Mouse (Mus musculus): ENCODE results near the gene 9130409I23Rik.

The 9130409I23Rik gene

DNA sequence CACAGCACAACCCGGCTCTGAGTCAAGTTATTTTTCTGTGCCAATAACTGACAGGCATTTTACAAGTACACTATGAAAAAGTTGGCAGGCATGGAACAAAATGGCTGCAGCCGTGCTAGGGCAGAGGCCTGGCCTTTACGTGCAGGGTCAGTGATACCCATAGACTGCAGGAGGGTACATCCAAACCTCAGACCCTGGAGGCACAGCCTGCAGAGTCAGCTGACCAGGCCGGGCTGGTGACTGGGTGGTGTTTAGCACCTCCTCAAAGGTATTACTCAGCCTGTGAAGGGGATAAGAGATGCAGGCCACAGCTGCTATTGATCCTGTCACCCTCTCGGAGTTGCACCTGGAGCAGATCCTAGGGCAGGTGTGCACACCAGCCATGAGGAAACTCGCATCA, at the start of gene 9130409I23Rik:
Gene 9130409I23Rik (plus strand): TSS at position 301 of the 400 bp plus-strand sequence.
- no peak for DNase-seq (ENCODE audit: low read depth, low spot score)

DNA sequence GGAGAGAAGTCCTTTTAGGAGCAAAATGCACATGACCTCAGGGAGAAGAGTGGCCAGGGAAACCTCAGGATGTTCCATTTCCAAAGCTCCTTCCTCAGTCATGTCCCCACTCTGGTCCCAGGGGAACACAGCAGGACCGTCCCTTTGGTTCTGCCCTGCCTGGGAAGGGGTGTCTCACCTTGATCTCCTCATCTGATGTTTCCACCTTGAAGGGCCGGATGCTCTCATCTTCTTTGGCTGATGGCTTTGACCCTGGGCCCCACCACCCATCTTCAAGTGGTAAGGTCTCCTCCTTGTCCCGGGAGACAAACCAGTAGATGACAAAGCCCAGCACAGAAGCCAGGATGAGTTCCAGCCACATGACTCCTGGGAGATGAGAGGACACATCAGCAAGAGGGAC, 49.4 kb upstream of the 9130409I23Rik start:
- DNase-seq (ENCODE audit: low read depth, low spot score), result no peak

DNA sequence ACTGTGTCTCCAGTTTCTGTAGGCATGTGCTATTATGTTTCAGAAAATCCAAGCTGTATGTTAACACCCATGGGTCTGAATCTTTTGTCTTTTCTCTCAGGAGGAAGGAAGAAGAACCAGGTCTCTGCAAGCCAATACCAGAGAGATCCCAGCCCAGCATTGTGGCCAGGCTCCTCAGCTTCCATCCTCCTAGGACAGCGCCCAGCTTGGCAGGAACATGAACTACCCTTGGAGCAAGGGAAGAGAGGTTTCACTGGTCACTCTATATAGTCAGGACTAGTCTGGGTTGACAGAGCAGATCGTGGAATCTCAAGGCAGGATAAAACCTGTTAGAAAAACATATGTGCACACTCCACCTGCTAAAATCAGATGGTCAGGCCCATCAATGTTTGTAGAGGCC, 47.2 kb upstream of the 9130409I23Rik start:
- no peak for DNase-seq (ENCODE audit: low read depth, low spot score)

DNA sequence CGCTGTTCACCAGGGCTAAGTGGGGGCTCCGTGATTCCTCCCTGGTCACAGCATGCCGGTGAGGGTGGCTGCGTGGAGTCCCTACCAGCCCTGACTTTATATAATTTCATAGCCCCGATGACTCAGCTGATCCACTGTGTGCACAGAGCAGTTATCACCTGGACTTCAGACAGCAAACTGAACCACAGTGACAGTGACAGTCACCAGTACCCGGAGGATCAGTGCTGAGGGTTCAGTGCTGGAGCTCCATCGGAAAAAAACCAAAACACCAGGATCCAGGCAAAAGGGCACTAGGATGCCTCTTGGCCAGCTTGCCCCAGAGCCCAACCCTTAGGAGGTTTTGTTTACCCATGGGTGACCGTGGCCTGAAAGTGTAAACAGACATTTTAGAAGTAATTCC, 45.7 kb upstream of the 9130409I23Rik start:
- no peak for DNase-seq (ENCODE audit: low read depth, low spot score)

DNA sequence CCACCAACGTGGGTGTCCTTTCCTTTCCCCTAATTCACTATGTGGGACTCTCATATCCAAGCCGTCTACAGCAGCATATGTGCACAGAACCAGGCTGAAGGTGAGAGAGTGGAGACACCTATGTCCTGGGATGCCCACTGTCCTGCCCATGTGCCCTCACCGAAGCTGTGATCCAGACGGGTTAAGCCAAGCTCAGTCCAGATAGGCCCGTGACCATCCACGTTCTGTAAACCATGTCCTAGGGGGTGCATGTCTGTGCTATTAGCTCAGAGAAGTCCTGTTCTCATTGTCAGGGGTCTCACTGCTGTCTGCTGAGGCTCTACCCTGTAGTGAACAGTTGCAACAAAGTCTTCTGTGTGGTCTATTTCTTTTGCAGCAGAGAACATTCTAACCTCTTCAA, 43.2 kb upstream of the 9130409I23Rik start:
- DNase-seq (ENCODE audit: low read depth, low spot score), result no peak

DNA sequence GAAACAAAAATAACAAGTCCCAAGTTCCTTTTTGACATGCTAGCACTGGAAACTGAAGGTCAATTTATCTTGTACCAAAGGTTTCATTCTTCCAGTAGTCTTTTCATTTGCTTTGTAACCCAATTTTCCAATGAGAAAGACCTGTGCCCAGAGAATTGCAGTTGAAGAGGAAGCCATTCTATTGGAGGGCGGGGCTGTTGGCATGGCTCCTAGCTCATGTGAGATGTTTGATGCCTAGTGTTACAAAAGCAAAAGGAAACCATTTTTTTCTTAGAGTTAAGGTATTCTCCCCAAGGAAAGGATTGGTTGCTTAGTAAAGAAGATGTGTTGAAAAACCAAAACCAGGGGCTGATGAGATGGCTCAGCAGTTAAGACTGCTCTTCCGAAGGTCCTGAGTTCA, 42.8 kb upstream of the 9130409I23Rik start:
- DNase-seq (ENCODE audit: low read depth, low spot score), result no peak

DNA sequence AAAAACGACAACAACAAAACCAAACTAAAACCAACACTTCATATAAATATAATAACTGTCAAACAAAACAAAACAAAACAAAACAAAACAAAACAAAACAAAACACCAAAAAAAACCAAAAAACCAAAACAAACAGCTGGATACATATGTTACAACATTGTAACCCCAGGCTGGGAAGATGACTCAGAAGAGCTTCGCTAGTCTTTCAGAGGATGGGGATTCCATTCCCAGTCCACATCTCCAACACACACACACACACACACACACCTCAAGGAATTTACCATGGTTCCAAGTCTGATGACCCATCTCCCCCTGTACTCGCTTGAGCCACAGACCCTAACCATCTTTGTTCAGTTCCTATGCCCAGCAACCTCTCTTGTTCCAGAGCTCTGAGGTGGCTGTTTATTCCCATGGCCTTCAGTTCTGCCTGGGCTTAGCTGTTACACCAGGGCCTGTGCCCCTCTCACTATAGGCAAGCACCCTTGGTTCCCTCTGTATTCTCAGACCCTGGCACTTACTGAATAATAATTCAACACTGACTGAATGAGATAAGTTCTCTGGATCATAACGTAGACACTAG, 41.9 kb upstream of the 9130409I23Rik start:
- DNase-seq (ENCODE audit: low read depth, low spot score), result no peak

DNA sequence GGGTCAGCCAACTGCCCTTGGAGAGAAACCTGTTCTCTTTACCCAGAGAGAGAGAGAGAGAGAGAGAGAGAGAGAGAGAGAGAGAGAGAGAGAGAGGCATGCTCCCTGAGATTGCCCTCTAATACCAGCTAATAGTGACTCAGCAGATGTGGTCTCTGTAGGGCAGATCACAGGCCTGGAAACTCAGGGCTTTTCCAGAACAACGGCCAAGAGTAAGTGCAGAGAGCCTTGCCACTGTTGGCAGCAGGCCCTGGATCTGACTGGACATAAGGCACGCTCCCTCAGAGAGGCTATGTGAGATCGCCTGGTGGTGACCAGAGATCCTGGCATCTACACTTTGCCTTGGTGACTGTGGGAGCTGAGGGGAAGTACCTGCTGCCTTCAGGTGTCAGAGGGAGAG, 41.3 kb upstream of the 9130409I23Rik start:
- no peak for DNase-seq (ENCODE audit: low read depth, low spot score)

DNA sequence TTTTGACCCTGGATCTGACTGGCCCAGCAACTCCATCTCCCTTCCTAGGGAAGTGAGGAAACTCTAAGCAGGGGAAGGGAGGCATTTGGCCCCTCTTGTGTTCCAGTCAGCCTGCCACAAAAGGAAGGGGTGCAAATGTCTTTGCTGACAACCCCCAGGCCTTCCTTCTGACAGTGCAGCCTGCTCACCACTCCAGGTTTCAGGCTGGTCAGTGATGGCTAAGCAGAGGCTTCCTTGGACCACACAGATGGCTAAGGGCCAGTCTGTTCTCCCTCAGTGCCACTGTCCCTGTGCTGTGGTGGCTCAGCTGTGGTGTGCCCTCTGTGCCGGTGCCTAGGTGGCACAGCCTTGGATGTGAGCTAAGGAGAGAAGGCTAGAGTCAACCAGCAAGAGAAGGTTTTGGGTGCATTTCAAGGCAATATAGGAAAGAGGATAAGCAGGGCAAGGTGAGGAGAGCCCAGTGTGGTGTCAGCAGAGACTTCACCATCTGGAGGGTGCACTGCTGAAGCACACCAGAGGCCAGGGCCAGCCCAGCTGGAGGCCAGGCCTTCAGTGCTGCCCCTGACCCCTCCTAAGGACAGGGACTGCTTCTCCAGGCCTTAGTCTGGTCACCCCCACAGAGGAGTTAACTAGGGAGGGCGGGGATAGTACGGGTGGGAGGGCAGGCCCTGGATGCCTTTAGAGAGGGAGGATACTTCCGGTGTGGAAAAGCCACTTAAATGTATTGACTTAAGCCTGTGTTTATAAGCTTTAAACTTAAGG, 40.7 kb upstream of the 9130409I23Rik start:
- DNase-seq (ENCODE audit: low read depth, low spot score), result no peak

DNA sequence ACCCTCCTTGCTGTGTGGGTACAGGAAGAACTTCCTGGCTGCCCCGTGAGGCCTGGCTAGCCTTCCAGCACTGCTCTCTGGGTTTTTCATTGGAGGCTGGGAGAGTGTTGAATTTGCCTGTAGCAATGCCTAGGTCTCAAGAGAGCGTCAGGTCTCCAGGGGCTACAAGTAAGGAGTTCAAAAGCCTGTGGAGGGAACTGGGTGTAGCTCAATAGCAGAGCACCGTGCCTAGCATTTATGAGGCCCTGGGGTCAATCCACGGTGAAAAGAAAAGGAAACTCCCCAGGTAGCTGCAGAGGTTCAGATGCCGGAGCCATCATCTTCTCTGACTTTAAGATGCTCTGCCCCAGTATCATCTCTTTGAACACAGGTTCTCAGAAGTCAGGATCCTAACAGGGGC, 39.4 kb upstream of the 9130409I23Rik start:
- DNase-seq (ENCODE audit: low read depth, low spot score), result no peak

DNA sequence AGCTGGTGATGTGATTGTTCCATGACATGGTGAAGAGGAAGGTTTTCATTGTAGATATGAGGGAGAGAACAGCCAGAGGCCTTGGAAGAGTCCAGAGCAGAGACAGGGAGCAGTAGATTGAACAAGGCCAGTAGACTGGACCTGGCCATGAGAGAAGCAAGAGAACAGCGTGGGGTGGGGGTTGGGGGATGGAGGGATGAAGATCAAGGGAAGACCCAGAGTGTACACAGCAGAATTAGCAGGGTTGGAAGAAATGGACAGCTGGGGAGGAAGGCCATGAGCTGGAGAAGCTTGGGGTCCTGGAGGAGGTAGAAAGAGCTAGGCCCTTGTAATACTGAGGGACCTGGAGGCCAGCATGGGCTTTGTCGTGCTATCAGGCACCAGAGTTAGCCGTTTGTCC, 38.6 kb upstream of the 9130409I23Rik start:
- DNase-seq (ENCODE audit: low read depth, low spot score), result no peak

DNA sequence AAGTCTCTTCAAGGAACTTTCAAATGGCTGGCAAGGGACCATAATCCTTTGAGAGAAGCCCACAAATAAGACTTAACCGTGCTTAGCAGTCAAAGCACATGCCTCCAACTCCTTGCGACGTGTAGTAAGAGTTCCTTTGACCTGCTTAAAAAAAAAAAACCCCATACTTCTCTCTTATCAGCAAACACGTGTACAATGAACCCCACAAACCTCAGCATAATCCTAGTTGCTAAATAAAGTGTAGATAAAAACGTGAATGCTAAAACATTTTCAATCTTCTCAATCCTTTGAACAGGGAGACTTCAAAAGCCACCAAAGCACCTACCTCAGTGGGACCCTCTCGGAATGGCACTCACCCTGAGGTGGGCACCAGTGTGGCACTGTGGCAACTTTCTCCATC, 37.6 kb upstream of the 9130409I23Rik start:
- no peak for DNase-seq (ENCODE audit: low read depth, low spot score)

DNA sequence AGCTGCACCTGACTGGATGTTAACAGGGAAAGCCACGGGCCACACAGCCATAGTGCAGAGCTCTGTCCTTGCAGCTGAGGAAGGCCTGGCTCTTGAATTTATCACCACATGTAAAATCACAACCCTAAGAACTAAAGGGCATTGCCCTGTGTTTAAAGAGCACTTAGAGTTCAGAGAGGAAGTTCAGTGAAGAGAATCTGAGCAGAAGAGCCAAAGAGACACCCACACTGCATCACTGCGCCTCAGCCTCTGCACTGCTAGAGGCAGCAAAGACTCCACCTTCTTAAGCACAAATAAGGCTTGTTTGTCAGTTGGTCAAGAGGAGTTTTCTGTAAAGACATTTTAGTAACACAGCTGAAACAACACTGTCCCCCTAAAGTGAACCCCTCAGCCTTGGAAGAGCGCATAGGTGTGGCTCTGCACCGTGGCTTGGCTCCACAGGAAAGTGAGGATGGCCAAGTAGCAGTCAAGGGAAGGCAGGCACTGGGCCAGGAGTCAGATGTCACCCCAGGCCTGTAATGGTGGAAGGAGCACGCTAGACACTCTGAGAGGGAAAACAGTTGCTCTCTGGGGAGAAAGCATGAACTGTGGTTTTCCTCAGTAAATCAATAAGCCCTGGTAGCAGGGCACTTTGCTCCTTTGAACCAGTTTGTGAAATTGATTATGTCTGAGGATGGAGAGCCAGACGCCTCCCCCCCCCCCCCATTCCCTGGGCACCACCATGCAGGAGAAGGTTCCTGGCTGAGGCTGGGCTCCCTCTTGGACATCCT, 36.1 kb upstream of the 9130409I23Rik start:
- DNase-seq (ENCODE audit: low read depth, low spot score), result no peak

DNA sequence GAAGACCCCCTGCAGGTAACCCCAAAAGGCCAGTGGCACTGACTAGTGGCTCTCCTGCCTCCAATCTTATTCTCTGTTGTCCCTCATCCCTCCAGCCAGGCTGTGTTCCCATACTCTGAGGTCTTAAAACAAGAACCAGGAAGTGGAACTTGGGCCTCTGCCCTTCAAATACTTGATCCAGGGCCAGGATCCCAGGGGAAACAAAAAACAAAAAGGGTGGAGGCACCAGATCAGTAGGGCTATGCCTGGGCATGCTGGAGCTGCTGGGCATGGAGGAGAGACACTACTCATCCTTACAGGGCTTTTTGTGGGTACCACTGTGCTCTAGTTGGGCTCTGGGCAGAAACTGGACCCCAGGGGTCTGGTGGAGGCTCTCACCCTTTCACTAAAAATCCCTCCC, 35.5 kb upstream of the 9130409I23Rik start:
- no peak for DNase-seq (ENCODE audit: low read depth, low spot score)

DNA sequence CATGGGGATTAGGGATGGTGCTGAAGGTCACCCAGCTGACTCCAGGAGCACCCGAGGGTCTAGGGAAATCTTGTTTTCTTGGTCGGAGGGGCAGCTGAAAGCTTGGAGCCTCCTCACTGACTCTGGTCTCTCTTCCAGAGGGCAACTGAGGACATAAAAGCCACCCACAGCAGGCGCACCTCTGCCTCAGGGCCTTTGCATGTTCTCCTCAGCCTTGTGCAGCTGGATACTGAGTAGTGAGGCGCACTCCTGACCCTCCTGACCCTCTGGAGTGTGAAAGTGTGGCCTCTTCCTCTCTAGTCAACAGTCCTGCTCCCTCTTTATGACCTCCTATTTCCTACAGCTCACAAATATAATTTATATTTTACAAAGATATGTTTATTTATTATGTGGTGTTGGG, 35.0 kb upstream of the 9130409I23Rik start:
- DNase-seq (ENCODE audit: low read depth, low spot score), result no peak

DNA sequence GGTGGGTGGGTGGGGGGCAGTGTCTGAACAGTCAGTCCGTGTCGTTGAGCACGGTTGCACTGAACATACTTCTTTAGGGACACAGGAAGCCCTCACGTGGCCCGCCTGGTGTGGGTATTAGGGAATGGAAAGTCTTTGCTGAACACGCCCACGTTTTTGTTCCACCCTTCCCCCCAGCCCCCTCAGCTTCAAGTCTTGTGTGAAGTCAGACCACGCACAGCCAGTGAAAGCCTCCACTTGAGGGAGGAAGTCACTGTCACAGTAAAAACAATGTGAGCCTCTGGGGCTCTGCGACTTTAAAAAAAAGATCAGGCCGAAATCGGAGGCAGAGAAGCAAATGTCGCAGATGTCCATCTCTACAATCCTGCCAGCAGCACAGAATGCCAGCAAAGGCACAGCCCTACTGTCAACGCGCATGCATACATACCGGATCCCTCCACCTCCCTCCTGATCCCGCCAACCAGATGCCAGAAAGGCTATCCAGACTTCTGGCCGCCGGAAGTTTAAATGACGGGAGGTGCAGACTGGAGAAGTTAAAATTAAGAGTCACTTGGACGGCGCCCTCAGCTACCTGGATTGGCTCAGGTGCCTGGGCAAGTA, 34.4 kb upstream of the 9130409I23Rik start:
- DNase-seq (ENCODE audit: low read depth, low spot score), result peak; percentile 70

DNA sequence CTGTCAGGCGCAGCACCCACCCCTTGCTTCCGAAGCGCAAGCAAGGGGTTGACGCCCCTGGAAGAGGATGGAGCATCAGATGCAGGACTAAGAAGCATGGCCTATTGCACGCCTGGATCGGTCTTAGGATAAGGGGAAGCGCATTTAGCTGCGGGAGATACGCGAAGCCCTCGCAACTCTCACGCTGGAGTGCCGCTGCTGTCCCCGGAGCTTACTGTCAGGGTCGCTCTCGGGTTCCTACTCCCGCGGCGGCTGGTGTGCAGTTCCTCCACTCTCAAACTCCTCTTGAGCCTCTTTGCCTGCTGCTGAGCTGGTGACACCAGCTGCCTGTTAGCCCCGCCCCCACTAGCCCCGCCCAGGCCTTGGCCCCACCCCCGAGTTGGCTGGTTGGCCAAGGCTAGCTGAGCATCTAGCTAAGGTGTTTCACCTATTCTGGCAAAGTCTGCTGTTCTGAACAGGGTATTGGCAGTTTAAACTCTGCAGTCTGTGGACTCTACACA, 33.8 kb upstream of the 9130409I23Rik start:
- peak; percentile 81 for DNase-seq (ENCODE audit: low read depth, low spot score)

DNA sequence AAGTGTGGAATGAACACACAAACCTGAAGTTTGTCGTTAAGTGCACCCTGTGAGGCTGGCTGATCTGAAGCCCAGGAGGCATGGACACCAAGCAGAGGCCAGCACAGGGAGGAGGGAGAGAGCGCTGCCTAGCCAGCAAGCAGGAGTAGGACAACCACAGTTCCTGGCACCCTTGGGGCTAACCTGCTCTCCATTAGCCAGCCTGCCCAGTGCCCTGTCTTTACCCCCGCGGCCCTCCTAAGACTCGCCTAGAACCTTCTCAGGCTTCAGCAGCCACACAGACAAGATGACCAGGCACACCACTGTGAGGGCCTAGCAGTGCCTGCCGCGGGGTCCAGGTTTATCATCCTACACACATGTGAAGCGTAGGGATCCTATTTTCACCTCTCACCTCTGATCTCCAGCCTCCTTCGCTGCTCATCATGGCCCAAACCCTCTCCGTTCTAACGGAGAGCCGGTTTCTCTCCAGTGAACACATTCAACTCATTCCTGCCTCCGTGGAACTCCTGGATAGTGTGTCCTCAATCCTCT, 33.1 kb upstream of the 9130409I23Rik start:
- DNase-seq (ENCODE audit: low read depth, low spot score), result no peak

DNA sequence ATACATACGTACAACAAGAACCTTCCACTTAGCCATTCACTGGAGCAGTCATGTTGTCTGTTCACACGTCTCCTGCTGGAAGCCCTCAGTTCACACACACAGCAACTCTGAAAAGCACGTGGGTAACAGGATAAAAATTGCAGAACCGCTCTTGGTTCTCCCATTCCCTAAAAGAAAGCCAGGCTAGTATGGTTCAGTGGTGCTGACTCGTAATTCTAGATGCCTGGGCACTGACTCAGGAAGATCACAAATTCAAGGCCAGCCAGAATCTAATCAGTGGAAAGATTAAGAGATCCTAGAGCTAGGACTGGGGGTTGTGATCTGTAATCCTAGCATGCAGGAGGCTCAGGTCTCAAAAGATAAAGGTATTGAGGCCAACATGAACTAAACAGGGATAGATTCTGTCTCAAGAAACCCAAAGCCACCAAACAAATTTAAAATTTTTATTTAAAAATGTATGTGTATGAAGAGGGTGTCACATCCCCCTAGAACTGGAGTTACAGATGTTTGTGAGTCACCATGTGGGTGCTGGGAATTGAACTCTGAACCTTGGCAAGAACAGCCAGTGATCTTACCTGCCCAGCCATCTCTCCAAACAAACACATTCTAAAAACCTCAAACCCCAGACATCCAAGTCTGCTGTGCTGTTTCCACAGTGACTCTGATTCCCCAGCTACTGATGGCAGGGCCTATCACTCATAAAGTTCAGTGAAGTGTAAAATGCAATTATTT, 30.1 kb upstream of the 9130409I23Rik start, which contains the start of gene Ephx1:
Gene Ephx1 (minus strand): TSS at position 149 of the 732 bp plus-strand sequence.
- no peak for DNase-seq (ENCODE audit: low read depth, low spot score)

DNA sequence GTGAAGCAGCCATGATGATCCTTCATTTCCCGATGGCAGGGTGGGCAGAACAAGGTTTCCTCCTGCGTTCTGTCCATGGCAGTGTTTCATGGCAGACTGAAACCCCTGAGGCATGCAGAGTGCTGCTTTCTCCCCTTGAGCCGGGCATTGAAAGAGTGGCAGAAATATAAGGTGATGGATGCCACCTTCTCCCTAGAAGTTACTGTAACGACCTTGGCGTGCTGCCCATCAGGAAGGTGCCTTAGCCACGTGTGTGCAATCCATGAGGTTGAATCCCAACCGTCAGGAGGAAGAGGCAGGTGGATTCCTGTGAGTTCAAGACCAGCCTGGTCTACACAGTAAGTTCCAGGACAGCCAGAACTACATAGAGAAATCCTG, 29.6 kb upstream of the 9130409I23Rik start:
- DNase-seq (ENCODE audit: low read depth, low spot score), result no peak

DNA sequence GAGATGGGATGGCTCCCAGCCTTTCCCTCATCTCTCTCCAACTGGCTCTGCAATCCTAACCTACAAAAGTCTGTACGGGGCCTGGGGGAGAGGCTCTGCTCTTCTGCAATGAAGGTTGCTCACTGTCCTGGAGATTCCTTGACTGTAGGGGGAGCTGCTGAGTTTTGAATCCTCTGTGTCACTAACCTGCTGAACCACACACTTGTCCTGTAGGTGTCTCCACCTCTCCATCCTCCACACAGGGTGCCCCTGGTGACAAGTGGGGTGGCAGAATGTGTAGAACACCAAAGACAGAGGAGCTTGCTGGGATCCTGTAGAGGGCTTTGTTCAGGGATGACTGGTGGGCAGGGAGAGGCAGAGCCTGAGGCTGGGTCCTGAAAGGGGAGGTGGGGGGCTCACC, 28.8 kb upstream of the 9130409I23Rik start:
- DNase-seq (ENCODE audit: low read depth, low spot score), result peak; percentile 86
